Mouse (Mus musculus) forebrain, embryonic 12.5 days (tissue): ENCODE results near the gene Grtp1. TPM values are rescaled to one million over a fixed set of nuclear protein-coding genes. Genes with fewer than 3 reads are reported as not detected.

Experiments
- ATAC-seq: fragments of 200-750 bp; cut with Nextera tagmentation; 2 replicates; pipeline ENCODE4 v1.8.0; 2017; ENCODE audit warnings: moderate TSS enrichment; ENCODE audit not compliant: low FRiP score
- H3K27ac ChIP-seq: fragments of 300-500 bp; sonication (generic); 2 replicates; pipeline ENCODE4 v1.5.1; 2016; ENCODE audit warnings: mild to moderate bottlenecking
- H3K27me3 ChIP-seq: fragments of 300-500 bp; sonication (generic); 2 replicates; pipeline ENCODE4 v1.6.1; 2016; ENCODE audit warnings: mild to moderate bottlenecking
- H3K36me3 ChIP-seq: fragments of 300-500 bp; sonication (generic); replicated peaks from 2 replicates; pipeline ENCODE4 v1.6.1; 2016; ENCODE audit warnings: mild to moderate bottlenecking
- H3K4me1 ChIP-seq: fragments of 300-500 bp; sonication (generic); 2 replicates; pipeline ENCODE4 v1.6.1; 2016
- H3K4me2 ChIP-seq: fragments of 300-500 bp; sonication (generic); 2 replicates; pipeline ENCODE4 v1.6.1; 2016; ENCODE audit warnings: mild to moderate bottlenecking, moderate library complexity
- H3K4me3 ChIP-seq: fragments of 300-500 bp; sonication (generic); replicated peaks from 2 replicates; pipeline ENCODE4 v1.5.1; 2016; ENCODE audit warnings: mild to moderate bottlenecking
- H3K9ac ChIP-seq: fragments of 300-500 bp; sonication (generic); 2 replicates; pipeline ENCODE4 v1.6.1; 2016; ENCODE audit warnings: mild to moderate bottlenecking
- H3K9me3 ChIP-seq: fragments of 300-500 bp; sonication (generic); 2 replicates; pipeline ENCODE4 v1.6.1; 2016
- WGBS: fragments of 180-500 bp; shearing (Covaris S2); methylation state at CpG from one replicate; pipeline ENCODE4 v1.1.7; 2016; 5-methylcytosine and 5-hydroxymethylcytosine counted together
- polyA plus RNA-seq: library from polyadenylated mRNA; unstranded; fragments of >200 nt; fragmentation: Nextera tagmentation; extraction: Ambion mirVana; gene quantifications from 2 replicates; pipeline ENCODE4 v1.2.1, GENCODE M21; 2016

Gene Grtp1
- 19.3 and 19.9 TPM in 2 replicates for polyA plus RNA-seq

GRCm38 (mm10) chr8:13200301-13201012 is at the start of gene Grtp1:
TSS of gene Grtp1 (minus strand) at chr8:13200620.
- Histone ChIP-seq H3K4me3 (peak within 1 kb of the TSS; percentile 84), H3K27ac (no peak within 1 kb of the TSS), H3K4me1 (peaks cover 13% of the 10 kb centered on the region), H3K9me3 (no peaks in the 10 kb centered on the region), H3K27me3 (peaks cover 42% of the 10 kb centered on the region), H3K9ac (peak within 1 kb of the TSS; percentile 87), H3K4me2 (peak within 1 kb of the TSS; percentile 80), H3K36me3 (no peaks in the 10 kb centered on the region)
- under 1% methylated on average over 52 of the region's 58 CpGs for WGBS
- ATAC-seq = peak; percentile 81

GRCm38 (mm10) chr8:13244343-13244880 is 44.0 kb upstream of the Grtp1 start:
- no peak overlapping the region for H3K9ac ChIP-seq
- no peak for ATAC-seq
- no peaks in the 10 kb centered on the region for H3K4me1 ChIP-seq

DNA sequence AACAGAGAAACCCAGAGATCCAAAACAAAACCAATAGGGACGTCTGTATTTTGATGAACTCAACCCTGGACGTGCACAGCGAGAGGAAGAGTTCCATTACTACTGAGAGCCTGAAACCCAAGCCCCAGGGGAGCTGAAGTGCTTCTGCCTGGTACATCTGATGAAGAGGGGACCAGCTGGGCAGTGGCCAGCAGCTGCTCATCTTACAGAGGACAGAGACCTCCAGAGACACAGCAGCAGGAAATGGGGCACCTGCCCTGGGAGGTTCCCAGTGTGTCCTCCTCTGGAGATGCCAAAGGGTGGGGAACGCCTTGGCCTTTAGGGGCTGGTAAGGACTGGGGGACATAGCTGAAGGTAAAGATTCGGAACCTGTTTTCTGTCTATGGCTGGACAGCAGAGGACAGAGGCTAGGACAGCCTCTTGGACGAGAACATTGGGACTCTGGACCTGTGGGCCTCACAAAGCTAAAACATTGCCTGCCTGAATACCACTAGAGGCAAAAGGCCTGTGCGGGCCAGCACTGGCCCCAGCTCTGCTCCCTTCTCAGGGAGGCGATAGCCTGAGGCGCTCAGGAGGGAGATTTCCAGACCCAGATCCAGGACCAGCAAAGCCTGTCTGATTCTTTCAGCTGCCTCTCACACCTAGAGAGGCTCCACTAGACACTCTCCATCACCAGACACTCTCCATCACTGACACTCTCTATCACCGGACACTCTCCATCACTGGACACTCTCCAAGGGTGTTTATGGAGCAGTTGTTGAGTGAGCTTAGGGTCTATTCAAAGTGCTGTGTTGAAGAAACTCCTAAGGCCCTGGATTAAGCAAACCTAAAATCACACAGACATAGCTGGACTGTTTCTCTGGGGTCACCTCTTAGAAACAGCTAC is 42.8 kb upstream of the Grtp1 start:
- Histone ChIP-seq H3K27me3 (no peaks in the 10 kb centered on the region), H3K36me3 (no peaks in the 10 kb centered on the region), H3K4me1 (no peaks in the 10 kb centered on the region), H3K4me3 (no peak overlapping the region), H3K9me3 (no peaks in the 10 kb centered on the region), H3K4me2 (no peak overlapping the region), H3K9ac (no peak overlapping the region), H3K27ac (no peak overlapping the region)
- ATAC-seq = no peak
- 82% methylated on average over 10 of the region's 10 CpGs for WGBS

More at GRCm38 (mm10) chr8:13244343-13244880, 44.0 kb upstream of the Grtp1 start:
- Histone ChIP-seq H3K9me3 (no peaks in the 10 kb centered on the region), H3K4me2 (no peak overlapping the region), H3K27ac (no peak overlapping the region), H3K27me3 (no peaks in the 10 kb centered on the region), H3K4me3 (no peak overlapping the region), H3K36me3 (no peaks in the 10 kb centered on the region)
- 87% methylated on average over 11 of the region's 11 CpGs for WGBS

GRCm38 (mm10) chr8:13240691-13241090 is 40.3 kb upstream of the Grtp1 start:
- Histone ChIP-seq H3K36me3 (no peaks in the 10 kb centered on the region), H3K9ac (no peak overlapping the region), H3K4me1 (no peaks in the 10 kb centered on the region), H3K4me3 (no peak overlapping the region), H3K27me3 (no peaks in the 10 kb centered on the region), H3K27ac (no peak overlapping the region), H3K9me3 (no peaks in the 10 kb centered on the region), H3K4me2 (no peak overlapping the region)
- WGBS = 81% methylated on average over 7 of the region's 7 CpGs
- no peak for ATAC-seq

DNA sequence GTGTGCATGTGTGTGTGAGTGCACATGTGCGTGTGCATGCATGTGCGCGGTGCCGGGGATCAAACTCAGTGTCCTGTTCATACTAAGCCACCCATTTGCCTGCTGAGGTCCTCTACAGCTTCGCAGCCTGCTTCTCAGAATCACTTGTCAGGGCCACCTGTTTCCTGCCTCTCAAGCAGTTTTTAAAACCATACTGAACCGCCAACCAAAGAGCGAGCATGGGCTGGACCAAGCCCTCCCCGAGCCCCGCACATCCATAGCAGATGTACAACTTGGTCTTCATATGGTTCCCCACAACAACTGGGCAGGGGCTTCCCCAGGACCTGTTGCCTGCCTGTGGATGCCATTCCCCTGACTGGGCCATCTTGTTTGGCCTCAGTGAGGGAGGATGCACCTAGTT is 39.6 kb upstream of the Grtp1 start:
- H3K4me1 ChIP-seq = no peaks in the 10 kb centered on the region
- no peaks in the 10 kb centered on the region for H3K27me3 ChIP-seq
- no peak overlapping the region for H3K4me2 ChIP-seq
- ATAC-seq = no peak
- H3K27ac ChIP-seq = no peak overlapping the region
- no peak overlapping the region for H3K4me3 ChIP-seq
- WGBS = 93% methylated on average over 9 of the region's 9 CpGs
- H3K9ac ChIP-seq = no peak overlapping the region
- H3K36me3 ChIP-seq = no peaks in the 10 kb centered on the region
- no peaks in the 10 kb centered on the region for H3K9me3 ChIP-seq

DNA sequence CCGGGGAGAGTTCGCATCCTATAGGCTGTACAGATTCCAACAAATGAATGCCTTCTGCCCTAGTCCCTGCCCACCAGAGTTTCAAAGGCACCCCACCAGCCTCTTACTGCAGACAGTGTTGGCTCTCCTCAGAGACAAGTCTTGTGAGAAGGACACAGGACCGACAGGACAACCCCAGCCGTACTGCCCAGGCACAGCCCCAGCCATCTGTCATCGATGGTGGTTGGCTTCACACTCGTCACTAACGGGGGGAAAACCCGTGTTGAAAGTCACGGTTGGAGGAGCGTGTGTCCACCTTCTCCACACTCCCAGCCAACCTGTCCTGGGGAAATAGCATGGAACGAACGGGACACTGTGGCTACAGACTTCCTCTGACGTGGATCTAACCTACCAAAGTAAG is 34.4 kb upstream of the Grtp1 start:
- WGBS = 88% methylated on average over 13 of the region's 13 CpGs

DNA sequence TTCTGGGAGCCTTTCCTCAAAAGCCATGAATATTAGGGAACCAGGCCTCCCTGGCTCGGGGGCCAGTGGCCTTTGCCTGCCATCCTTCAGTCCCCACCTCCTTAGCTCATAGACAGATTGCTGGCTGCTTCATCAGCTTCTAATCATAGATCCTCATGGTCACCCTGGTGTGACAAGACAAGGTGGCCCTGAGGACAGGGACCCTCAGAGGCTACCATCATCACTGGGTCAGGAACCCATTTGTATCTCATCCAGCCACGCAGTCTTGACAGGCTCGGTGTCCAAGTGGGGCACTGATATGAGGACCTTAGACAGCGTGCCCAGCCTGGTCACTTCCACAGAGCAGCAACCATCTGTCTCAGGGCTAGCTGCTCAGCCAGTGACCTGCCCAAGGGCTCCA is 30.1 kb upstream of the Grtp1 start:
- Histone ChIP-seq H3K4me2 (no peak overlapping the region), H3K4me3 (no peak overlapping the region), H3K36me3 (no peaks in the 10 kb centered on the region), H3K27me3 (0 out of 2 replicates have a peak, but pooled peaks cover 3% of the 10 kb centered on the region), H3K9me3 (no peaks in the 10 kb centered on the region), H3K4me1 (peaks cover 13% of the 10 kb centered on the region), H3K9ac (no peak overlapping the region), H3K27ac (no peak overlapping the region)
- 91% methylated on average over 4 of the region's 4 CpGs for WGBS
- ATAC-seq = no peak

More for the DNA sequence above, 34.4 kb upstream of the Grtp1 start:
- H3K4me3 ChIP-seq = no peak overlapping the region
- no peaks in the 10 kb centered on the region for H3K36me3 ChIP-seq
- H3K27ac ChIP-seq = no peak overlapping the region
- H3K4me2 ChIP-seq = no peak overlapping the region
- no peak for ATAC-seq
- H3K4me1 ChIP-seq = no peaks in the 10 kb centered on the region
- no peaks in the 10 kb centered on the region for H3K9me3 ChIP-seq
- H3K9ac ChIP-seq = no peak overlapping the region
- 0 out of 2 replicates have a peak, but pooled peaks cover 3% of the 10 kb centered on the region for H3K27me3 ChIP-seq

GRCm38 (mm10) chr8:13229802-13230201 is 29.4 kb upstream of the Grtp1 start:
- H3K9ac ChIP-seq = no peak overlapping the region
- no peak overlapping the region for H3K4me2 ChIP-seq
- H3K36me3 ChIP-seq = no peaks in the 10 kb centered on the region
- no peak overlapping the region for H3K4me3 ChIP-seq
- peaks cover 13% of the 10 kb centered on the region for H3K4me1 ChIP-seq
- H3K27ac ChIP-seq = no peak overlapping the region
- 88% methylated on average over 12 of the region's 12 CpGs for WGBS
- no peak for ATAC-seq
- 0 out of 2 replicates have a peak, but pooled peaks cover 3% of the 10 kb centered on the region for H3K27me3 ChIP-seq
- H3K9me3 ChIP-seq = no peaks in the 10 kb centered on the region

DNA sequence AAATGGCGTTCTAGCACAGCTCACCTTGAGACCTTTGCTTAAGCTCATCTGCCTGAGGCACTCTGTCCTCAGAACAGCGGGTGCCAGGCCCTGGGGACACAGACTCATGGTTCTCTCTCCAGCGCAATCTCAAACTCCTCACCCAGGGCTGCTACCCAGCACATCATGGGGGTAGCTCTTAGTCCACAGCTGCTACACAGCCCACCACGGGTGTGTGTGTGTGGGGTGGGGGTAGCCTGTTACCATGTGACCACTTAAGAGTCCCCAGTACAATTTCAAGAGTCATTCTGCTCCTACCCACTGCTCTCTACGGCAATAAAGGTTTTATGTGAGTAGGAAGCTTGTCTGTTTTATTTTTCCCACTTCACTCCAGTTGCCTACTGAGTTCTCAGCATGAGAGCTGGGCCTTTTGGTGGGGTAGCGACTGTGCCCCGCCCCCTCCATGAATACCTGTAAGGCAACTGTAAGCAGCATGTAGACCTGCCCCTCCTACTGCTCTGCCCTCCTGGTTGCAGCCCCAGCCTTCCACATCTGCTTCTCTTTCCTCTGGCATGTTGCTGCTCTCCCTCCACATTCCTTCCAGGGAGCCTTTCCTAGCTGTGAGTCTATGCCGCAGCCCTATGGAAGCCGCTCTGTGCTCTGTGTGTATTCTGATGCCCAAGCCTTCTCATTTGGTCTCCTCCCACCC is 28.6 kb upstream of the Grtp1 start:
- Histone ChIP-seq H3K4me3 (no peak overlapping the region), H3K9me3 (no peaks in the 10 kb centered on the region), H3K27ac (no peak overlapping the region), H3K4me2 (no peak overlapping the region), H3K4me1 (peaks cover 13% of the 10 kb centered on the region), H3K9ac (no peak overlapping the region), H3K27me3 (0 out of 2 replicates have a peak, but pooled peaks cover 3% of the 10 kb centered on the region), H3K36me3 (no peaks in the 10 kb centered on the region)
- no peak for ATAC-seq
- WGBS = 62% methylated on average over 9 of the region's 9 CpGs

- H3K27ac ChIP-seq = no peak overlapping the region
- WGBS = 81% methylated on average over 3 of the region's 3 CpGs
Observed at GRCm38 (mm10) chr8:13227184-13227583, 26.8 kb upstream of the Grtp1 start.

GRCm38 (mm10) chr8:13226288-13226687 is 25.9 kb upstream of the Grtp1 start:
- Histone ChIP-seq H3K9me3 (no peaks in the 10 kb centered on the region), H3K9ac (no peak overlapping the region), H3K27ac (no peak overlapping the region; the same call in 1 of the 2 replicates), H3K36me3 (no peaks in the 10 kb centered on the region), H3K4me2 (no peak overlapping the region), H3K4me3 (no peak overlapping the region), H3K27me3 (peaks cover 6% of the 10 kb centered on the region; the same call in 1 of the 2 replicates), H3K4me1 (peaks cover 13% of the 10 kb centered on the region)
- WGBS = 15% methylated on average over 6 of the region's 6 CpGs
- ATAC-seq = peak; percentile 63

More at GRCm38 (mm10) chr8:13227184-13227583, 26.8 kb upstream of the Grtp1 start:
- no peak overlapping the region for H3K9ac ChIP-seq
- no peak overlapping the region for H3K4me2 ChIP-seq
- H3K9me3 ChIP-seq = no peaks in the 10 kb centered on the region
- no peak for ATAC-seq
- peaks cover 3% of the 10 kb centered on the region; the same call in 1 of the 2 replicates for H3K27me3 ChIP-seq
- no peak overlapping the region for H3K4me3 ChIP-seq
- no peaks in the 10 kb centered on the region for H3K36me3 ChIP-seq
- H3K4me1 ChIP-seq = peaks cover 13% of the 10 kb centered on the region

DNA sequence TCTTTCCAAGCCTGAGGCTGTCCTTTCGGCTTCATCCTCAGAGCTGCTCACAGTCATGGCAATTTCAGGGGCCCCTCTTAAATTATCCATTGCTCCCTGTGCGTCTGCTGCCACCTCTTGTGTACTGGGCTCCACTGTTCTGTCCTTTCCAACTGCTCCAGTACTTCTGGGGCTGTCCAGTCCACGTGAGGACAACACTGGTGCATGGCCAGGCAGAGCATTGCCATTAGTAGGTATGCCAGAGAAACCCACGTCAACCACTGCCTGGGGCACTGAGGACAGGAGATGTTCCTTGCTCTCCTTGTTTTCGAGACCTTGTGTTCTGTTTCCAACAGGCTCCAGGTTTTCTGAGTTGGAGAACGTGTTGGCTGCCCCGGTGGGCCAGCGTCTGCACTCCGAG is 24.0 kb upstream of the Grtp1 start:
- H3K9ac ChIP-seq = no peak overlapping the region
- H3K9me3 ChIP-seq = no peaks in the 10 kb centered on the region
- WGBS = 83% methylated on average over 9 of the region's 9 CpGs
- H3K36me3 ChIP-seq = no peaks in the 10 kb centered on the region
- ATAC-seq = no peak
- peaks cover 4% of the 10 kb centered on the region; the same call in 1 of the 2 replicates for H3K27me3 ChIP-seq
- no peak overlapping the region for H3K27ac ChIP-seq
- H3K4me1 ChIP-seq = peaks cover 13% of the 10 kb centered on the region
- H3K4me3 ChIP-seq = no peak overlapping the region
- no peak overlapping the region for H3K4me2 ChIP-seq
